Mouse (Mus musculus) testis, adult 10 weeks (tissue): ENCODE data around the gene Gm6710. TPM values are rescaled to one million over a fixed set of nuclear protein-coding genes. Genes with fewer than 3 reads are reported as not detected.

ENCODE experiments used
- polyA plus RNA-seq: library from polyadenylated mRNA; stranded (reverse); fragments of 350-450 nt; fragmentation: Illumina TruSeq; extraction: RNeasy Lipid Tissue Mini Kit (QIAGEN cat#74804); gene quantifications from one replicate; pipeline ENCODE4 v1.2.3, GENCODE M21; 2014; ENCODE audit warnings: low read depth, low replicate concordance

Gene Gm6710
- 4.7 TPM for polyA plus RNA-seq

DNA sequence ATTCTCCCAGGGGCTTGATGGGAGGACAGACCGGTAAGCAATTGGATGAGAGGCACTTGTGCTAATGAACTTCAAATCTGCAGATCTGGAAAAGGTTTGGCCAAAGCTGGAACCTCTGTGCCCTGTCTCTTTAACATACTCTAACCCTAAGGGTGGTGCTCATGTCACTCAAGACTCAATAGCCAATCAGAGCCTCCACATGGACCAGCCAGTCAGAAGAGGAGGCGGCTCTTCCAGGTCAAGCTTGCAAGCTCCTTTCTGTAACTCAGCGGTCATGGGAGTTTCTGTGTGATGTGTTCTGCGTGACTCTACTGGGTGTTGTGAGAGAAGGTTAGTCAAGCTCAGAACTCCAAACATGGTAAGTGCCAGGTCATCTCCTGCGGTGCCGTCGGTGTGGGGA, at the start of gene Gm6710:
TSS of gene Gm6710 (plus strand) at position 196 of the 400 bp plus-strand sequence.

Other genes with a start within 250 kb of the Gm6710 start
- gene Gm11007, start 225.2 kb upstream of the Gm6710 start, polyA plus RNA-seq, result 10.5 TPM
- gene Zfp969, start 165.6 kb upstream of the Gm6710 start, polyA plus RNA-seq, result not detected
- gene Gm2007, start 127.7 kb upstream of the Gm6710 start, polyA plus RNA-seq, result 10.5 TPM
- 3.7 TPM for gene Gm14288, start 68.1 kb upstream of the Gm6710 start, polyA plus RNA-seq
- 7.0 TPM for gene Zfp966, start 61.9 kb downstream of the Gm6710 start, polyA plus RNA-seq
- 6.7 TPM for gene Gm2026, start 96.1 kb downstream of the Gm6710 start, polyA plus RNA-seq